Mouse (Mus musculus): ENCODE results near the gene Cox17.
A peak's percentile ranks its signal among the peaks of the same experiment; 100 is the strongest.
"Not testable (repeated sequence)": the region's sequence is repeated elsewhere in the genome, so short reads cannot be mapped to it uniquely, and the experiment has no call there.

The Cox17 gene

DNA sequence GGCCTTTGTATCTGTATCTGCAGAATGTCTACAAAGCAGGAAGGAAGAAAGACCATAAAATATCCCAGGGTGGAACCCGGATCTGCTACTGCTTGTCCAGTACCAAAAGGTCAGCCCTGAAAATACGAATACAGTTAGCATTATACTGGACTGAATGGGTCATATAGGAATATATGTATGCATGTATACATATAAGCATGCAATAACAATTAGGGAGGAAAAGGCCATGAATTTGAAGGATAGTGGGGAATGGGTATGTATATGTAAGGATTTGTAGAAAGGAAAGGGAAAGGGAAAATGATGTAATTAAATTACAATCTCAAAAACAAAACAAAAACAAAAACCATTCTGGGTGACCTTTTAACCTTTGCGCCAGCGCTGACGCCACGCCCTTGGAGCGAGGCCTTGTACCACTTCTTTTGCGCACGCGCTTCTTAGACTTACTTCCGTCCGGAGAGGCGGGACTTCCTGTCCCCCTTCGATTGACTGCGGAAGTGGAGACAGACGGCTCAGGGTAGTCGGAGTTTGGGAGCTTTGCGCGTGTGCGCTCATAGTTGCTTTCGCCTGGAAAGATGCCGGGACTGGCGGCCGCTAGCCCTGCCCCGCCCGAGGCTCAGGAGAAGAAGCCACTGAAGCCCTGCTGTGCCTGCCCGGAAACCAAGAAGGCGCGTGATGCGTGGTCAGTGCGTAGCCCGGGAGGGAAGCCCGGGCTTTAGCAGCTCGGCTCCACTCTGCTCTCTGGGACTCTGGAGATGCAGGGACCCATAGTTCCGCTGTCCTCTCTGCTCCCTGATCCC lies at the start of gene Cox17, which contains the start of gene Gm21987:
Gene Cox17 (plus strand): TSS at position 463 of the 797 bp plus-strand sequence.
Gene Gm21987 (plus strand): TSS at position 512 of the 797 bp plus-strand sequence.
- DNase-seq, result peak; percentile 81 to 84

GRCm38 (mm10) chr16:38298410-38298809 lies 48.4 kb upstream of the Cox17 start:
- no peak for DNase-seq

GRCm38 (mm10) chr16:38302367-38302766 lies 44.4 kb upstream of the Cox17 start:
- no peak for DNase-seq

DNA sequence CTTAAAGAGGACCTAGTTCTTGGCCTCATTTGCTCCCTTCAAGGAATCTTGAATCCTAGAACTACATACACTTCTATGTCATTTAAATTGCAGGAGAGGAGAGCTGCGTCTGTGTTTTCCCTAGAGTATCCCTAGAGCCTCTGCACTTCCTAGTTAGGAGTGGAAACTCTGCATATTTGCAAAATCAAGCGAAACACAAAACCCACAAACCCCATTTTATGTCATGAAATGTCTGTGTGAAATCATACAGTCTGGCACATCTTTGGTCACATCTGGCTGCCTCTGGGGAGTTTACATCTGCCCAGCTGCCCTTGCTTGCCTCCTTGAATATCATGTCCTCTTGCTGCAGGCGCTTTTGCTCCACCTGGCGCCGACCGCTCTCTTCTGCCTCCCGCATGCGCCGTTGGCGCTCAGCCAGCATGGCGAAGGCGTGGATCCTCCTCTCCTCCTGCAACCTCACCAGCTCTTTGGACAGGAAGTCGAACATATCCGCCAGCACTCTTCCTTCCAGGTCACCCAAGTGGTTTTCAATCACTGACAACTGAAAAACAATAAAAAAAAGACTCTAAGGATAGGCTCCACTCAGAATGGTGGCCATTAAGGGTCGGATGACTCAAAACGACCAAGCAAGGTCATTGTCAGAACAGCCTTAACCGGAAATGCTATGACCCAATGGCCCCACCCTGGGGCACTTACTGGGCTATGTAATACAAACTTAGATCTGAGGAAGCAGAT lies 42.2 kb upstream of the Cox17 start:
- peak in 1 of 2 experiments; percentile 8 for DNase-seq

DNA sequence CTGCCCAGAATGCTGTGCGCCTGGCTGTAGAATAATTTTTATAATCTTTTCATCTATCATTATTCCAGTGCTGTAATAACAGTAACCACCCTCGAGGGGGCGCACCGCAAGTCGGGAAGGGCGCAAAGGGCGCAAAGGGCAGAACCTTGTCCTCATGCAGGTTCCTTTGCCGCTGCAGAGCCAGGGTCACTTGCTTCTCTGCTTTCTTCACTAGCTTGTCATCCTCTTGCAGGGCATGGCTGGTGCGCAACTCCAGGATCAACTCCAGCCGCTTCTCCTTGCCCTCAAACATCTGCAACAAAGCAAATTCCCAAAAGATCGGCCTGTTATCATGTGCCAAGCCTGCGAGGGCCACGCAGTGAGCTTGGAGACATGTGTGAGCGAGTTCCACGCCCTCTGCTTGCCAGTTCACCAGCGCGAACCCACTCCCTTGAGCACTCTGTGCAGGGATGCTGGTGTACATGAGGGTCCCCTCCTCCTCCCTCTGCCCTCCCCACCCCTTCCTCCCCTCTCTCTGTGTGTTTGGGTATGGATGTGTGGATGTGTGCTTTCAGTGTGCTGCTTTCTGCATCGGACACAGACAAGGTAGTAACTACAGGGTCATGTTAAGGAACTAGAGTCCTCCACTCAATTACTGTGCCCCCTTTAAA lies 40.1 kb upstream of the Cox17 start:
- peak in 1 of 2 experiments; percentile 10 for DNase-seq

GRCm38 (mm10) chr16:38307221-38307605 lies 39.6 kb upstream of the Cox17 start:
- DNase-seq, result no peak

DNA sequence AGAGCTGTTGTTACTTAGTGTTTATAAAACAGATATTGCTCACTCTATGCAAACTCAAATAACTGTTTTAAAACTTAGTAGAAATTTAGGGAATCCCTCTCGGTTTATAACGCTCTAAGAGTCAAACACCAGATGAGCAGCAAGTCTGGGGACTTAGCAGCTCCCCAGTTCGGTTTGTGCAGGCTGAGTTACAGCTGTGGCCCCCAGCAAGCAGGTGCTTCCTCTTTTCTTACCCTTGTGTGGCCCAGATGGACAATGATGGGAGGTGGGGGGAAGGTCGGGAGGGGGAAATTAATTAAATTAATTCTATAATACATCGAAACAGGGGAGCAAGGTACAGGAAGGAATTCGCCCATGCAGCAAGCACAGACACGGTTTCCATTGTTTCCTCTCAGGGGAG lies 39.1 kb upstream of the Cox17 start:
- DNase-seq, result no peak

DNA sequence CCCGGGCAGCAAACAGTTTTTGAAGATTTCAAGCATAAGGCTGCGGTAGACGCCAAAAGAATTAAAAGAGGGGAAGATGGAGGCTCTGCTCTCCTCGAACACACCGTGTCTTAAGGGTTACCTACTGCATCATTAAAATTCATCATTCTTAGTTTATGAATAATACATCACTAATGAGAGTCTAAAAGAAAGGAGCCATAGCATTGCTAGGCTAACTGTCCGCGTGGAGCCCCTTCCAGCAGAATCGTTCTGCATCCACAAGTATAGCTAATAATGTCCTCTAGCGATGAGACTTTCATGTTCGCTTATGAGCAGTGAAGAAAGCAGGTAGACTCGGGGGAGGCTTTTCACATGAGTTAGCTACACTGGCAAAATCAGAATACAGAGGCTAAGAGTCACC lies 38.6 kb upstream of the Cox17 start:
- DNase-seq, result no peak

DNA sequence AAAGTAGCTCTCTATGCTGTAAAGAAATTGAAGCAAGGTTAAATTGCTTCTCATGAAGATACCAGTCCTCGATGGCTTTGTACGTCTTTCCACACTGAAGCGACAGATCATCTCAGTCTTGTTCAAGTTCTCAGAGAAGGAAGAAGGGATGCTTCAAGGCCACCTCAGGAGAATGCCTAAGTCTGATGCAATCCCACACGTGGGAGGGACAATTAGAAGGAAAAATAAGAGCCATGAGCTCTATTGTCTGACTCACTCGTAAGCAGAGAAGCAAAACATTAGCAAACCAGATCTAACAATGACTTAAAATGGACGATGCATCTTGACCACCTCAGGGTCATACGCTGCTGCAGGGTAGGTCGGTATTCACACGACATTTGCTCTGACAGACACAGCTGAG lies 28.3 kb upstream of the Cox17 start:
- DNase-seq, result no peak

DNA sequence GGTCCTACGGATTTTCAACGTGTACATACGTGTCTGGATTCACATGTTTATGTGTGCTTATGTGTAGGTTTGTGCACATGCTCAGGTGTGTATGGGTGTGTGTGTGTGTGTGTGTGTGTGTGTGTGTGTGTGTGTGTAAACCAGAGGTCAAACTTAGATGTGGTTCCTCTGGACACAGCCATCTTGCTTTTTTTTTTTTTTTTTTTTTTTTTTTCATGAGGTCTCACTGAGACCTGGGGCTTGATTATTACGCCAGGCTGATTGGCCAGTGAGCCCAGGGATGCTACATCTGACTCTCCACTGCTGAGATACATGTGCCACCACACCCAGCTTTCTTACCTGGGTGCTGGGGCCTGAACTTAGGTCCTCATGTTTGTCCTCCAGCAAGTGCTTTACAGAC lies 27.7 kb upstream of the Cox17 start:
- DNase-seq, result no peak

- DNase-seq, result peak in 1 of 2 experiments; percentile 48
Measured at GRCm38 (mm10) chr16:38321452-38321935, 25.3 kb upstream of the Cox17 start.

GRCm38 (mm10) chr16:38324311-38324710 lies 22.5 kb upstream of the Cox17 start:
- DNase-seq, result no peak

- DNase-seq, result no peak
Measured at GRCm38 (mm10) chr16:38326778-38327397, 19.9 kb upstream of the Cox17 start.

DNA sequence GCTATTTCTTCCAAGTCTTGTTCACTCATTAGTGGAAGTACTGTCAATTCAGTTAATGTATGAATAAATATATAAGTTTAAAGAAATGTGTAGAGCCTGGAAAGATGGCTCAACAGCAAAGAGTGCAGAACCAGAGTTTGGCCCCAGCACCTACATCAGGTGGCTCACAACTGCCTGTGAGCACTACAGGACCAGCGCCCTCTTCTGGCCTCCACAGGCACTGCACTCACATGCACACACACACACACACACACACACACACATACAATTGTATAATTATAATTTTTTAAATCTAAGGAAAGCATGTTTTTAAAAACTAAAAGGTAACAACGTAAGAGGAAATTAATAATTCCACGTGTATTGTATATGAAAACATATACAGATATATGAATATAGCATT lies 17.5 kb upstream of the Cox17 start:
- DNase-seq, result no peak

DNA sequence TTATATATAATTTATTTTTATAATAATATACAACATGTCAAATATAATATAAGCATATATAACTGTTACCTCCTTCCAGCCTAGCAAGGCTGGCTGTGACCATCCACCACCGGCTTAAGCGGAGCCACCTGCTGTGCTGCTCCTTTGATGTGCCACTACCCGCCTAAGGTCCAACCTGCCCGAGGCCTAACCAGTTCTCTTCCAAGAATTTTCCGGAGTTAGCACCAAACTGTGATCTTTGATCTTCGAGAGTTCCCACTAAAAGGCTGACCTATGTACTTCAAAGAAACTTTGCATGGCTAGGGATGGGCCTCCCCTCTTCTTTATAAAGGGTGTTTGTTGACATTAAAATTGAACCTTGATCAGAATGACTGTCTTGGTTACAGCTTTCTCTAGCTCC lies 12.4 kb upstream of the Cox17 start:
- DNase-seq, result no peak

GRCm38 (mm10) chr16:38338077-38338476 lies 8.7 kb upstream of the Cox17 start:
- DNase-seq, result not testable (repeated sequence)

- peak in 1 of 2 experiments; percentile 33 for DNase-seq
Measured at GRCm38 (mm10) chr16:38341396-38342324, 5.1 kb upstream of the Cox17 start, which contains the start of gene Maats1. Gene Maats1, minus strand, starts transcription at chr16:38342143.

GRCm38 (mm10) chr16:38344941-38345725 lies 1.7 kb upstream of the Cox17 start:
- DNase-seq, result no peak

- DNase-seq, result no peak
Measured at GRCm38 (mm10) chr16:38347588-38347987, 797 bp downstream of the Cox17 start.

DNA sequence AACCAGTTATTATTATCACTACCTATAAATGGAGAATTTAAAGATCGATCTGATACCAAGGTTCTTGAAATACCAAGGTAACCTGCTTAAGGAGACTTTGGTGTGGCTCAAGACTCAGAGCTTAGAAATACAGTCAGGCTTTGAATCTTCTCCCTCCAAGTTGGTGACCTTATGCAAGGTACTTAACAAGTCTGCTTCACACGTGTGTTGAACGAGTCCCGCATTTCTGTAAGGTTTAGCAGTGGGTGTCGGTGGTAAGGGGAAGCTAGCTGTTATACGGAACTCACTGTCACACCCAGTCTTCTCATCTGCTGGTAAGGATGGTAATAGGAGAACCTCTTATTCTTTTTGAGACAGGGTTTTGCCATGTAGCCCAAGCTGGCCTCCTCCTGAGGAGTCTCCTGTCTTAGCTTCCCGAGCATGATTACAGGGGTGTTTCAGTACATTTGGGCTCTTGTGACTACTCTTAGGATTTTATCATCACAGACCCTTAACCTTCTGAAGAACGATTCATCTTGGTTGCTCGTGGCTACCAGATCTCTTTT lies 1.5 kb downstream of the Cox17 start:
- no peak for DNase-seq
